Mouse (Mus musculus): Measurements from ENCODE around the gene Rpl18a.

The Rpl18a gene

DNA sequence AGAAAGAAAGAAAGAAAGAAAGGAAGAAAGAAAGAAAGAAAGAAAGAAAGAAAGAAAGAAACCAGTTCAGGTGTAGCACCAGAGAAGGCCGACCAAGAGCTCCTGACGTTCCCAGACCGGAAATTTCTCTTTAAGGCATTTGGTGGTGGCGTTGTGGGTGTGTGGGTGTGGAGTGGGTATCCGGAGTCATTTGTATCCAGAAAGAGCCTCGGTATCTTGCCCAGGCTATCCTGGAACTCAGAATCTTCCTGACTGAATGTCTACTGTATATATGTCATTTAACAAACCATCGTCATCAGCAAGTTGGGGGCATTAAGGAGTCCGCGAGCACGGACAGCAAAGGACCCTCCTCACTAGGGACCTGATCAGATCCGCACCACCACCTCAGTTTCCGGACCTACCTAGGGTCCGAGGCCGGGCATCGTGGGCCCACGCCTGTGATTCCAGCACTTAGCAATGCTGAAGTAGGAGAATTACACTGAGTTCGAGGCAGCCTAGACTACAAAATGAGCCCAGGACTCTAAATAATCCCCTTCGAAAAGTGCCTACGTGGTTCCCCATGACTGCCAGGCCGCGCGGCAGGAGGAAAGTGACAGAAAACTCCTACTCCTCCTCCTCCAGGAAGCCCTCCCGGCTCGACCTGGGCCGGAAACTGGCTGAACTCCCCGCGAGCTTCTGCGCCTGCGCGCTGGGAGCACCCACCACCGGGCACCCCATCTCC, 24.4 kb downstream of the Rpl18a start:
- H3K9me3 ChIP-seq (ENCODE audit: low read length), result no peaks in the 10 kb centered on the region
- peaks cover 17% of the 10 kb centered on the region for H3K36me3 ChIP-seq (ENCODE audit: insufficient read depth, low read length)
- TF ChIP-seq NANOG (IDR thresholded peaks at IDR 0.05; ENCODE audit: borderline replicate concordance, low read length), result no peak
- no peak for TF ChIP-seq CTCF (conservative IDR thresholded peaks at IDR 0.05; ENCODE audit: low read length)
- TF ChIP-seq POU5F1 (IDR thresholded peaks at IDR 0.05; ENCODE audit: borderline replicate concordance, low read length), result no peak
- H3K4me1 ChIP-seq (replicated peaks; ENCODE audit: low read depth, low read length), result peaks cover 84% of the 10 kb centered on the region
- H3K27me3 ChIP-seq (ENCODE audit: insufficient read depth, low read length), result no peaks in the 10 kb centered on the region
- peak overlapping the region; percentile 95 for H3K4me3 ChIP-seq (replicated peaks; ENCODE audit: low read length)

DNA sequence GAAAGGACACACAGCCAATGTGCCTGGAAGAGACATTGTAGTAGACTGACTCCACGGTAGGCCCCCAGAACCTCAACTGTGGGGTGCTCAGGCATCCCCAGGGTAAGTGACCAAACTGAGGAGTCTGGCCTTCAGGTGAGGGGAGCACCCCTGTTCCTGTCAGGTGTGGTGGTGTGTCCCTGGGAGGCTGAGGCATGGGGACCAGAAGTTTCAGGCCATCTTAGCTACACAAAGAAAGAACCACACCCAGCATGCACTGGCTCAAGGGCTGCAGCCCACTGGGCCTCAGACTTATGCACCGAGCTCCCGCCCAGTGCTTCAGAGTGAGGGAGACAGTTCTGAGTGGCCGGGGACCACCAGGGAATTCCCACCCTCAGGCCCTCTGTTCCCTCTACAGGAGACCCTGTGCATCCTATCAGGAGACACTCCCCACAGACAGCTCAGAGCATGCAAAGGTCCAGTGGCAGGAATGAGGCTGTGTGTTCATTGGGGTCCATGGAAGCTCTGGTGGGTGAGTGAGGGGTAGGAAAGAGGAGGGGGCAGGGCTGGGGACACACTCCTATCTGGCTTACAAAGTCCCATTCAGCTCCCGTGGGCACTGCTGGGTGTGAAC, 25.9 kb downstream of the Rpl18a start:
- no peak for TF ChIP-seq CTCF (conservative IDR thresholded peaks at IDR 0.05; ENCODE audit: low read length)
- TF ChIP-seq POU5F1 (IDR thresholded peaks at IDR 0.05; ENCODE audit: borderline replicate concordance, low read length), result no peak
- TF ChIP-seq NANOG (IDR thresholded peaks at IDR 0.05; ENCODE audit: borderline replicate concordance, low read length), result no peak
- Histone ChIP-seq H3K27me3 (ENCODE audit: insufficient read depth, low read length) (no peaks in the 10 kb centered on the region), H3K4me1 (replicated peaks; ENCODE audit: low read depth, low read length) (peaks cover 84% of the 10 kb centered on the region), H3K36me3 (ENCODE audit: insufficient read depth, low read length) (peaks cover 28% of the 10 kb centered on the region), H3K4me3 (replicated peaks; ENCODE audit: low read length) (peak overlapping the region; percentile 58), H3K9me3 (ENCODE audit: low read length) (no peaks in the 10 kb centered on the region)

DNA sequence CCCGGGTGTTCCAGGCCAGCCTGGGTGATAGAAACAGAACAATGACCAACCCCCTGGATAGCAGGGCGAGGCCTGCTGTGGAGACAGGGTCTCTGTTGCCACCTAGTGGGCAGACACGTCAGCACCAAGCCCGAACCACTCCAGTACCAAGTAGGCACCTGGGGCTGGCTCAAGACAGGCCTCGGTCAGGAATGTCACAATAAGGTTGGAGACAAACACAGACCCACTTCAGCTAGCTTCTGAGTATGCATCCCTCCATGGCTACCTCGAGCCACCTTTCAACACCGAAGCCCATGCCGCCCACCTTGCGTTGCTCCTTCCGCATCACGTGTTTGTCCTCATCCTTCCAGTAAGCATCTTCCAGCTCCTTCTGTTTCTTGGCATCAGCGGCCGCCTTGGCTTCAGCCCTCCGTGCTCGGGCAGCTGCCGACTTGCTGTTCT, 27.6 kb downstream of the Rpl18a start:
- H3K4me1 ChIP-seq (replicated peaks; ENCODE audit: low read depth, low read length), result peaks cover 80% of the 10 kb centered on the region
- TF ChIP-seq CTCF (conservative IDR thresholded peaks at IDR 0.05; ENCODE audit: low read length) (peak; percentile 66), NANOG (IDR thresholded peaks at IDR 0.05; ENCODE audit: borderline replicate concordance, low read length) (no peak)
- H3K27me3 ChIP-seq (ENCODE audit: insufficient read depth, low read length), result peaks cover 4% of the 10 kb centered on the region
- H3K9me3 ChIP-seq (ENCODE audit: low read length), result no peaks in the 10 kb centered on the region
- peaks cover 28% of the 10 kb centered on the region for H3K36me3 ChIP-seq (ENCODE audit: insufficient read depth, low read length)
- H3K4me3 ChIP-seq (replicated peaks; ENCODE audit: low read length), result peak overlapping the region; percentile 81

DNA sequence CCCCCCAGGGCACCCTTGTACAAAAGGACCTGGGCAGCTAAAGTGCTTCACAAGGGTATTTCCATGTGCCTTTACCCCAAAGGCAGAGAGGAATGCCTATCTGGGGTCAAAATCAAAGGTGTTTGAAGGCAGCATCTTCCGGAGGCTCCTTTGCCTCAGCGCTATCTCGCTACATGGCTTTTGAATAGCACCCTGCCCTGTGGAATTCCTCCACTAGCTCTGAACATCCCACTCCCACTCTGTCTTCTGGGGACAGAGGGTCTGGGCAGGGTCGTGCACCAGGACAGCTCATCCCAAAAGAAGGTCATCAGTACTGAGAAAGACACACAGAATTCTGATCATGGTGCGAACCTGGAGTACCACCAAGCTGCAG, 28.0 kb downstream of the Rpl18a start:
- H3K4me3 ChIP-seq (replicated peaks; ENCODE audit: low read length), result peak overlapping the region; percentile 81
- TF ChIP-seq CTCF (conservative IDR thresholded peaks at IDR 0.05; ENCODE audit: low read length) (no peak), NANOG (IDR thresholded peaks at IDR 0.05; ENCODE audit: borderline replicate concordance, low read length) (no peak), POU5F1 (IDR thresholded peaks at IDR 0.05; ENCODE audit: borderline replicate concordance, low read length) (no peak)
- H3K27me3 ChIP-seq (ENCODE audit: insufficient read depth, low read length), result peaks cover 9% of the 10 kb centered on the region
- H3K4me1 ChIP-seq (replicated peaks; ENCODE audit: low read depth, low read length), result peaks cover 80% of the 10 kb centered on the region
- H3K9me3 ChIP-seq (ENCODE audit: low read length), result no peaks in the 10 kb centered on the region
- H3K36me3 ChIP-seq (ENCODE audit: insufficient read depth, low read length), result peaks cover 28% of the 10 kb centered on the region

DNA sequence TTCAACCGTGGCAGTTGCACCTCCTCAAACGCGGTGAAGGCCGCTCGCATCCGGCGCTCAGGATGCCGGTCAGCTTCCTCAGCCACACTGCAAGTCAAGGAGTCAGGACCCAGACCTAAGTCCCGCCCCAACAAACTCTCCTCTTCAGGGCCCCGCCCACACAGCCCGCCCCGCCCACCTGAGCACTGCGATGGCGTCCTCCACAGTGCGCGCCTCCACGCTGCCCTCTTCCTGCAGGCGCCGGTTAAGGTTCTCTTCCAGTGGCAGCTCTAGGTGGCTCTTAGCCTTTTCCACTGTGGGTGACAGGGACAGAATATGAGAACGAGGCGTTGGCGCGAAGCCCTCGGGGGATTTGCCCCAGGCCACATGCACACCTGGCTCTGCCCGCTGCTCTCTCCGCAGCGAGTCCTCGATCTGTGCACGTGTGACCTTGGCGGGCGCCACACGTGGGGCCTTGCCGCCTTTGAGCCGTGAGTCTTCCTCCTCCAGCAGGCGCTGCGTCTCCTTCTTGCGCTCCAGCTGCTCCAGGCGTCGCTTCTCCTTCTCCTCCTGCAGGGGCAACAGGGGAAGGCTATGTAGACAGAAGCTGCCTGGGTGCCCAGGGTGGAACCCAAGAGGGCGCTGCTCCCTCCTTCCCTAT, 28.5 kb downstream of the Rpl18a start:
- Histone ChIP-seq H3K36me3 (ENCODE audit: insufficient read depth, low read length) (peaks cover 28% of the 10 kb centered on the region), H3K4me3 (replicated peaks; ENCODE audit: low read length) (peak overlapping the region; percentile 81), H3K9me3 (ENCODE audit: low read length) (no peaks in the 10 kb centered on the region), H3K4me1 (replicated peaks; ENCODE audit: low read depth, low read length) (peaks cover 78% of the 10 kb centered on the region), H3K27me3 (ENCODE audit: insufficient read depth, low read length) (peaks cover 14% of the 10 kb centered on the region)
- TF ChIP-seq POU5F1 (IDR thresholded peaks at IDR 0.05; ENCODE audit: borderline replicate concordance, low read length) (no peak), CTCF (conservative IDR thresholded peaks at IDR 0.05; ENCODE audit: low read length) (no peak), NANOG (IDR thresholded peaks at IDR 0.05; ENCODE audit: borderline replicate concordance, low read length) (no peak)

DNA sequence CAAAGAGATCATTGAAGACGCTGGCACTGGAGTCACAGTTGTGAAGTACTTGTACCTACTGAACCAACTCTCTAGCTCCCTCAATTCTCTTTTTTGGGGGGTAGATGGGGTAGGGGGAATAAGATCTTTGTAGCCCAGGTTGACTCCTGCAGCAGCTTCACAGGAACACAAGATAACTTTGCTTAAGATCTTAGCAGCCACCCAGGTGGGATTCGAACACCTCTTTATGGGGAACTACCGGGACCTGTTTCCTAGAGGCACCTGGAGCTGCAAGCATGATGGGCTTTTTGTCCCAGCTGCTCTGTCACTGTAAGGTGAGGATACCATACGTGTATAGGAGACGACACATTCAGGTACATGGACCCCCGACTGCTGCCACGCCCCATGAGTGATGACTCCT, 30.6 kb downstream of the Rpl18a start:
- TF ChIP-seq NANOG (IDR thresholded peaks at IDR 0.05; ENCODE audit: borderline replicate concordance, low read length) (no peak), CTCF (conservative IDR thresholded peaks at IDR 0.05; ENCODE audit: low read length) (no peak), POU5F1 (IDR thresholded peaks at IDR 0.05; ENCODE audit: borderline replicate concordance, low read length) (no peak)
- H3K4me3 ChIP-seq (replicated peaks; ENCODE audit: low read length), result peak overlapping the region; percentile 79; the same call in 1 of the 2 replicates
- peaks cover 87% of the 10 kb centered on the region for H3K4me1 ChIP-seq (replicated peaks; ENCODE audit: low read depth, low read length)
- peaks cover 26% of the 10 kb centered on the region for H3K36me3 ChIP-seq (ENCODE audit: insufficient read depth, low read length)
- no peaks in the 10 kb centered on the region for H3K9me3 ChIP-seq (ENCODE audit: low read length)
- H3K27me3 ChIP-seq (ENCODE audit: insufficient read depth, low read length), result peaks cover 35% of the 10 kb centered on the region

DNA sequence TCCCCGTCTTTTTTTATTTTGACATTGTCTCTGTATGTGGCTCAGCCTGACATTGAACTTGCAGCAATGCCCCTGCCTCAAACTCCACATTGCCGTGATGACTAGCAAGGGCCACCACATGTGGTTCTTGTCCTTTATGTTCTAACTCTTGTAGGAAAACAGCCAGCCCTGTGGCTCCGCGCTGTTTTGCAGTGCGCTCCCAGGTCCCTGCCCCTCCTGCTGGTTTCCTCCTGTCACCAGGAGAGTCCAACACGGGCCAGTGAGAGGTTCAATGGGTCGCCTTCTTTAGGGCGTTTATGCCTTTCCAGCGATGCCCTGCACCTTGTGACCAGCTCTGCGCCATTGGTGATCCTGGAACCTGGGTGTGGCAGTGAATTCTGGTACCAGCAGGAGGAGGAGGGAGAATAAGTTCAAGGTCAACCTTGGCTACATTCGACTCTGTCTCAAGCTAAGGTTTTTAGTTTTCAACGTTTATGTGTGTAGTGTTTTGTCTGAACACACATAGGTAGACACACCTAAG, 31.2 kb downstream of the Rpl18a start:
- Histone ChIP-seq H3K9me3 (ENCODE audit: low read length) (no peaks in the 10 kb centered on the region), H3K27me3 (ENCODE audit: insufficient read depth, low read length) (peaks cover 39% of the 10 kb centered on the region), H3K4me3 (replicated peaks; ENCODE audit: low read length) (peak overlapping the region; percentile 79), H3K4me1 (replicated peaks; ENCODE audit: low read depth, low read length) (peaks cover 86% of the 10 kb centered on the region), H3K36me3 (ENCODE audit: insufficient read depth, low read length) (peaks cover 21% of the 10 kb centered on the region)
- no peak for TF ChIP-seq CTCF (conservative IDR thresholded peaks at IDR 0.05; ENCODE audit: low read length)
- no peak for TF ChIP-seq POU5F1 (IDR thresholded peaks at IDR 0.05; ENCODE audit: borderline replicate concordance, low read length)
- no peak for TF ChIP-seq NANOG (IDR thresholded peaks at IDR 0.05; ENCODE audit: borderline replicate concordance, low read length)

DNA sequence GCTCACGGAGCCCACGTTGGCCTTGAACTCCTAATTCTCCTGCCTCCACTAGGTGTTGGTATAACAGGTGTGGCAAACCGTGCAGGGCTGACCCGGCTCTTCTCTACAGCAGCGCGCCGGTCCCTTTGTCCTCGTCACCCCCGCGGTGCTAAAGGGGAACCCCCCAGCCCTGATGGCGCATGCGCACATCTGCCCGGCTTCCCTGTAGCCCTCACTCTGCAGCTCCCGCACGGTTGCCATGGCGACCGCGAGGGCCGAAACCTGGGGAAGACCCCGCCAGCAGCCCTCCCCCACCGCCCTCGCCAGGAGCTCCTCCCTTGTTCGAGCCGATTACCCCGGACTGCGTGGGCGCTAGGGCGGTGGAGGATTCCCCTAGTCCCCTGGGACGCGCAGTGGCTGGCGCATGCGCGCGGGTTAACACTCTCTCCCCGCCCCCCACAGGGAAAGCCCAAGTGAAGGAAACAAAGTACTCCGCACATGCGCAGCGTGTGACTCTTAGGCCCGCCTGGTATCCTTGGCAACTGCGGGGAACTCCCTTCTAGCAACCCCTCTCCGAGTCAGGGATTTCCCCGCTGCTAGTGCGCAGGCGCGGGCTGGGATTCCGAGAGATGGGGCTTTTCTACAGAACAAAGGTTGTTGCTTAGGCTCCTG, 31.7 kb downstream of the Rpl18a start:
- peaks cover 17% of the 10 kb centered on the region for H3K36me3 ChIP-seq (ENCODE audit: insufficient read depth, low read length)
- peak overlapping the region; percentile 79 for H3K4me3 ChIP-seq (replicated peaks; ENCODE audit: low read length)
- peaks cover 39% of the 10 kb centered on the region for H3K27me3 ChIP-seq (ENCODE audit: insufficient read depth, low read length)
- H3K4me1 ChIP-seq (replicated peaks; ENCODE audit: low read depth, low read length), result peaks cover 82% of the 10 kb centered on the region
- H3K9me3 ChIP-seq (ENCODE audit: low read length), result no peaks in the 10 kb centered on the region
- no peak for TF ChIP-seq CTCF (conservative IDR thresholded peaks at IDR 0.05; ENCODE audit: low read length)
- no peak for TF ChIP-seq POU5F1 (IDR thresholded peaks at IDR 0.05; ENCODE audit: borderline replicate concordance, low read length)
- no peak for TF ChIP-seq NANOG (IDR thresholded peaks at IDR 0.05; ENCODE audit: borderline replicate concordance, low read length)
